ENCODE assay signal across 15 mouse cellular contexts in the genomic region with DNA sequence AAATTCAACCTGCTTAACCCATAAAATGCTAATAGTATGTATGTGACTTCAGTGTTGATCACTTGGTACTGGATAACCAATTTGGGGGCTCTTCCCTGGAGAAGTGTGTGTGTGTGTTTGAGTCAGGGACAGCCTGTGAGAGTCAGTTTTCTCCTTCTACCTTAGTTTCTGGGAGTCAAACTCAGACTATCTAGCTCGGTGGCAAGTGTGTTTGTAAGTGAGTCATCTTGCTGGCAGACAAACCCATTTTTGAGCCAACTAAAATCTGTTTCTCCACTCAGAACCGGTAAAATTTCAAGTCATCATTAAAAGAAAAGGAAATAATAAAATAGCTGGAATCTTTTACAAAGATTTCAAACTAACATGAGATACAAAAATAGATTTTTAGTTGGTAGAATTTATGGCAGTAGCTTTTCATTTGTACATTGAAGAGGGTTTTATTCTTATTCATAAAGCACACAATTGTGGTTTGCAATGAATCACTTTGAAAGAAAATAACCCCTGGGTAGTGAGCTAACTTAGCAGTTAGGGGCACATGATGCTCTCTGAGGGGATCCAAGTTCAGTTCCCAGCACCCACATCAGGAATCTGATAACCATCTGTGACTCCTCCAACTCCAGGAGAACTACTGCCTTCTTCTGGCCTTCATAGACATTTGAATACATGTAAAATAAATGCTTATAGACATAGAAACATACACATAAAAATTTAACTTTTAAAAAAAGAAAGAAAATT. TPM values are rescaled to one million over a fixed set of nuclear protein-coding genes. Genes with fewer than 3 reads are reported as not detected.
DNase-seq lines count a peak whose midpoint lies in the region; ATAC-seq and TF ChIP-seq lines count a peak whose summit lies in the region.
"Had no signal": no experiment of that assay in that cellular context is flagged by ENCODE, and none has a peak within 500 bp of the region (broad histone marks: within the 10 kb centered on the region; RNA-seq: fewer than 3 reads in every experiment).

No protein-coding gene starts in this region.

- no peaks in the 10 kb centered on the region for H3K9me3 ChIP-seq in midbrain, embryonic 11.5 days (ENCODE audit: control insufficient read depth, low read length)
- no peaks in the 10 kb centered on the region for H3K9me3 ChIP-seq in stomach, postnatal 0 days (ENCODE audit: control insufficient read depth, low read length)
- H3K9me3 ChIP-seq: embryonic facial prominence, embryonic 10.5 days; forebrain, embryonic 15.5 days; heart, embryonic 15.5 days; hindbrain, embryonic 13.5 days; intestine, embryonic 15.5 days had no signal

- no peak overlapping the region for H3K4me3 ChIP-seq in midbrain, embryonic 11.5 days (ENCODE audit: low read depth, low read length)
- H3K4me3 ChIP-seq in stomach, postnatal 0 days (ENCODE audit: low read depth, low read length) = no peak overlapping the region
- H3K4me3 ChIP-seq: embryonic facial prominence, embryonic 10.5 days; erythroblast, embryonic 14.5 days; forebrain, embryonic 15.5 days; heart, embryonic 15.5 days; hindbrain, embryonic 13.5 days; intestine, embryonic 15.5 days had no signal

- no peak for TF ChIP-seq EP300 in stomach, postnatal 0 days (optimal IDR thresholded peaks at IDR 0.05)

- H3K9ac ChIP-seq in midbrain, embryonic 11.5 days (ENCODE audit: low read length) = no peak overlapping the region
- H3K9ac ChIP-seq in stomach, postnatal 0 days (ENCODE audit: low read length) = no peak overlapping the region
- H3K9ac ChIP-seq: forebrain, embryonic 15.5 days; heart, embryonic 15.5 days; hindbrain, embryonic 13.5 days; intestine, embryonic 15.5 days had no signal

- WGBS in midbrain, embryonic 11.5 days = 77% methylated on average over 2 of the region's 2 CpGs
- WGBS in stomach, postnatal 0 days = 27% methylated on average over 2 of the region's 2 CpGs

- H3K4me1 ChIP-seq in midbrain, embryonic 11.5 days (ENCODE audit: control insufficient read depth, insufficient read depth, low read length) = no peaks in the 10 kb centered on the region
- no peaks in the 10 kb centered on the region for H3K4me1 ChIP-seq in stomach, postnatal 0 days (replicated peaks; ENCODE audit: control insufficient read depth, insufficient read depth)
- H3K4me1 ChIP-seq: embryonic facial prominence, embryonic 10.5 days; forebrain, embryonic 15.5 days; hindbrain, embryonic 13.5 days; intestine, embryonic 15.5 days had no signal

- H3K27me3 ChIP-seq in midbrain, embryonic 11.5 days (ENCODE audit: control insufficient read depth, insufficient read depth, low read length) = no peaks in the 10 kb centered on the region
- H3K27me3 ChIP-seq in stomach, postnatal 0 days (ENCODE audit: control insufficient read depth, insufficient read depth, low read length) = no peaks in the 10 kb centered on the region
- H3K27me3 ChIP-seq: CH12.LX; forebrain, embryonic 15.5 days; hindbrain, embryonic 13.5 days; intestine, embryonic 15.5 days had no signal

- no peak for DNase-seq in frontal cortex, postnatal 14 days (ENCODE audit: low spot score in 2 of 2)
- peak; percentile 36 for DNase-seq in Muller cell, postnatal 12 days (ENCODE audit: inconsistent ontology term)
- DNase-seq in brain, adult 2 months (ENCODE audit: low read depth, low spot score) = peak; percentile 79
- no peak for DNase-seq in layer of hippocampus, adult 18-20 months (ENCODE audit: low spot score in 2 of 2)
- no peak for DNase-seq in midbrain, embryonic 11.5 days (ENCODE audit: low spot score, missing footprints)
- DNase-seq in stomach, postnatal 0 days (ENCODE audit: low spot score) = no peak

- peak; percentile 77 for ATAC-seq in frontal cortex, adult (ENCODE audit: low TSS enrichment)
- ATAC-seq in midbrain, embryonic 11.5 days (ENCODE audit: low FRiP score) = no peak
- no peak for ATAC-seq in stomach, postnatal 0 days (ENCODE audit: low FRiP score, low TSS enrichment)

- H3K4me2 ChIP-seq in midbrain, embryonic 11.5 days = no peak overlapping the region
- no peak overlapping the region for H3K4me2 ChIP-seq in stomach, postnatal 0 days (replicated peaks; ENCODE audit: low read depth)
- H3K4me2 ChIP-seq: forebrain, embryonic 15.5 days; heart, embryonic 11.5 days; heart, embryonic 15.5 days; hindbrain, embryonic 13.5 days; intestine, embryonic 15.5 days had no signal

- H3K36me3 ChIP-seq in midbrain, embryonic 11.5 days (ENCODE audit: control insufficient read depth, insufficient read depth, low read length) = no peaks in the 10 kb centered on the region
- H3K36me3 ChIP-seq in stomach, postnatal 0 days (ENCODE audit: control insufficient read depth, insufficient read depth, low read length) = no peaks in the 10 kb centered on the region
- H3K36me3 ChIP-seq: embryonic facial prominence, embryonic 10.5 days; forebrain, embryonic 15.5 days; heart, embryonic 15.5 days; hindbrain, embryonic 13.5 days; intestine, embryonic 15.5 days had no signal

- no peak overlapping the region for H3K27ac ChIP-seq in midbrain, embryonic 11.5 days (ENCODE audit: low read depth, low read length)
- no peak overlapping the region for H3K27ac ChIP-seq in stomach, postnatal 0 days (replicated peaks)
- H3K27ac ChIP-seq: embryonic facial prominence, embryonic 10.5 days; forebrain, embryonic 15.5 days; heart, embryonic 15.5 days; hindbrain, embryonic 13.5 days; intestine, embryonic 15.5 days had no signal

- no peak for TF ChIP-seq CTCF in stomach, postnatal 0 days (IDR thresholded peaks at IDR 0.05; ENCODE audit: low read depth)

RNA-seq across cellular contexts. Expression of a gene that starts 21.8 kb away (rescaled TPM):
- total RNA-seq in layer of hippocampus, adult 18-20 months (2021) = 10 to 100 TPM in 1 of 2 experiments, 1 to 10 TPM in 1; 9.4 to 10.0 TPM
- 22.8 and 29.3 TPM in 2 replicates for polyA plus RNA-seq in midbrain, embryonic 11.5 days (2014; fragmentation: Nextera tagmentation; extraction: Ambion mirVana)
- 33.8 and 34.3 TPM in 2 replicates for polyA plus RNA-seq in stomach, postnatal 0 days (2015; fragmentation: Nextera tagmentation; extraction: Ambion mirVana)

Comparison
In these comparisons a context has a peak if more than half of its experiments do, and no peak if none do; other contexts are left out.
1. DNase-seq: peak in Muller cell, postnatal 12 days (single experiment) and brain, adult 2 months (single experiment); none in frontal cortex, postnatal 14 days (0 of 2), layer of hippocampus, adult 18-20 months (0 of 2), midbrain, embryonic 11.5 days (single experiment) and stomach, postnatal 0 days (single experiment).